Mouse (Mus musculus) megakaryocyte, embryonic 14.5 days (primary cell): Measurements from ENCODE around the gene Gpa33.
"Not testable (repeated sequence)": the region's sequence is repeated elsewhere in the genome, so short reads cannot be mapped to it uniquely, and the experiment has no call there.

Source experiments
- FLI1 ChIP-seq: IDR thresholded peaks from 2 replicates; pipeline ENCODE4 v1.6.1; 2012; ENCODE audit warnings: low read length, inconsistent platforms, mixed read lengths
- GATA1 ChIP-seq: IDR thresholded peaks from 3 replicates; pipeline ENCODE4 v1.6.1; 2012; ENCODE audit warnings: mixed read lengths, low read length, inconsistent platforms, borderline replicate concordance

DNA sequence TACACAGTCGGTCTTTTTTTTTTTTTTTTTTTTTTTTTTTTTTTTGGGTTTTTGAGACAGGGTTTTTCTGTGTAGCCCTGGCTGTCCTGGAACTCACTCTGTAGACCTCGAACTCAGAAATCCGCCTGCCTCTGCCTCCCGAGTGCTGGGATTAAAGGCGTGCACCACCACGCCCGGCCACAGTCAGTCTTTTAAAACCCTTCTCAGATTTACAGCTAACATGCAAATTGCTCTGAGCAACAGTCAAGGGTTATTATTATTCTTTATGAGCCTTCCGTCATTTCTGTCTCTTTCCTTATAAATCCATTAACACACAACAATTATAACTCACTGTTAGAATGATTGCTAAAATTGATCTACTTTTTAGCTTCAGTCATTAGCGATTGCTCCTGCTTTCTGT lies 11.8 kb downstream of the Gpa33 start:
- TF ChIP-seq GATA1, FLI1: not testable (repeated sequence)
